Mouse (Mus musculus) cerebellum, adult 2 months (tissue): ENCODE measurements around the gene Enox1.

Source experiments
- CTCF ChIP-seq: fragments of 200-500 bp; IDR thresholded peaks from 2 replicates; pipeline ENCODE4 v1.5.1; 2011; ENCODE audit warnings: low read depth, mild to moderate bottlenecking, control low read depth, low read length, moderate library complexity, borderline replicate concordance; ENCODE audit not compliant: insufficient read depth
- POLR2A ChIP-seq: fragments of 200-500 bp; IDR thresholded peaks from 2 replicates; pipeline ENCODE4 v1.6.1; 2011; ENCODE audit warnings: low read length, control low read depth, borderline replicate concordance; ENCODE audit not compliant: insufficient read depth

- TF ChIP-seq POLR2A (no peak), CTCF (no peak)
These were observed 328.4 kb downstream of the Enox1 start for GRCm38 (mm10) chr14:77484951-77485447.
